In the genomic region with DNA sequence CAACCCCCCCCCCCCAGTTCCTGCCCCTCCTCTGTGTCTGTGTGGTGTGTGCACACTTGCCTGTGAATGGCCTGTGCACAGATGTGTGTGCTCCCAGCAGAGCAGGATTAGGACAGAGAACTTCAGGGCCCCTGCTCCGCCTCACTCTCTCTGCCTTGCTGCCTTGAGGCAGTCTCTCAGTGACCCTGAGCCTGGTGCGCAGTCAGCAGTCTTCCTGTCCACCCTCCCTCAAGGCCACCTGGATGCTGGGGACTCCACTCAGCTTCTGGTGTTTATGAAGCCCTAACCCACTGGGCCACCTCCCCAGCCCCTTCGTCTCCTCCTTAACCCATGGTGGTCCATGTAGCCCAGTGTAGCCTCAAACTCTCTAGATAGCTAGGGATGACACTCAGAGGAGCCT, we compare ENCODE assay signal across 34 mouse cellular contexts. TPM values are rescaled to one million over a fixed set of nuclear protein-coding genes. Genes with fewer than 3 reads are reported as not detected.
A peak's percentile ranks its signal among the peaks of the same experiment; 100 is the strongest.
DNase-seq lines count a peak whose midpoint lies in the region; ATAC-seq lines count a peak whose summit lies in the region.
"Had no signal": no experiment of that assay in that cellular context is flagged by ENCODE, and none has a peak within 500 bp of the region (broad histone marks: within the 10 kb centered on the region; RNA-seq: fewer than 3 reads in every experiment).

No protein-coding gene starts in this region.

- DNase-seq in adrenal gland, adult (ENCODE audit: inconsistent age in 2 of 2, low spot score in 1 of 2) = peak; percentile 56 to 74
- DNase-seq in adrenal gland, adult 18-20 months (ENCODE audit: low spot score in 2 of 2) = no peak
- peak; percentile 51 for DNase-seq in adrenal gland, postnatal 10 days
- DNase-seq in limb, embryonic 11.5 days (ENCODE audit: low spot score) = no peak
- no peak for DNase-seq in spleen, postnatal 10 days (ENCODE audit: low spot score in 2 of 2)
- DNase-seq: cerebellum, adult 18-20 months; cerebellum, postnatal 10 days; kidney, adult 11 months; kidney, postnatal 10 days; layer of hippocampus, postnatal 36 days; left cerebral cortex, postnatal 4 days; liver; lung, adult 2 months; lung, postnatal 10 days; thymus, postnatal 4 days had no signal

- 0 out of 2 replicates have a peak, but pooled peaks have one; percentile 14 for ATAC-seq in kidney, embryonic 14.5 days (ENCODE audit: low FRiP score, low TSS enrichment)
- ATAC-seq in kidney, embryonic 16.5 days (ENCODE audit: low FRiP score, low TSS enrichment) = no peak
- ATAC-seq in limb, embryonic 11.5 days (ENCODE audit: insufficient number of reproducible peaks, low FRiP score, low TSS enrichment, low read depth) = peak; percentile 39; the same call in 1 of the 2 replicates
- ATAC-seq: forebrain, embryonic 15.5 days; midbrain, embryonic 15.5 days had no signal

- H3K36me3 ChIP-seq in kidney, embryonic 14.5 days (ENCODE audit: control insufficient read depth, insufficient read depth, low read length) = no peaks in the 10 kb centered on the region
- no peaks in the 10 kb centered on the region for H3K36me3 ChIP-seq in kidney, embryonic 16.5 days (ENCODE audit: insufficient read depth, low read length)
- no peaks in the 10 kb centered on the region for H3K36me3 ChIP-seq in limb, embryonic 11.5 days (ENCODE audit: control insufficient read depth, insufficient read depth, low read length)
- H3K36me3 ChIP-seq: embryonic facial prominence, embryonic 13.5 days; forebrain, embryonic 10.5 days; forebrain, embryonic 15.5 days; G1E; heart, embryonic 12.5 days; midbrain, embryonic 15.5 days had no signal

- H3K27ac ChIP-seq in kidney, embryonic 14.5 days (ENCODE audit: low read depth, low read length) = no peak overlapping the region
- H3K27ac ChIP-seq in kidney, embryonic 16.5 days (ENCODE audit: low read length) = no peak overlapping the region
- H3K27ac ChIP-seq in limb, embryonic 11.5 days (replicated peaks; ENCODE audit: low read depth, low read length) = no peak overlapping the region
- H3K27ac ChIP-seq: embryonic facial prominence, embryonic 13.5 days; forebrain, embryonic 10.5 days; forebrain, embryonic 15.5 days; hindbrain, embryonic 14.5 days; liver, embryonic 14.5 days; midbrain, embryonic 15.5 days had no signal

- 65% methylated on average over 3 of the region's 3 CpGs for WGBS in kidney, embryonic 14.5 days
- 70% methylated on average over 3 of the region's 3 CpGs for WGBS in kidney, embryonic 16.5 days
- WGBS in limb, embryonic 11.5 days = 71% methylated on average over 3 of the region's 3 CpGs

- no peak overlapping the region for H3K9ac ChIP-seq in kidney, embryonic 14.5 days (ENCODE audit: low read depth, low read length)
- no peak overlapping the region for H3K9ac ChIP-seq in kidney, embryonic 16.5 days (replicated peaks; ENCODE audit: low read length)
- no peak overlapping the region for H3K9ac ChIP-seq in limb, embryonic 11.5 days (ENCODE audit: low read length)
- H3K9ac ChIP-seq: embryonic facial prominence, embryonic 13.5 days; forebrain, embryonic 15.5 days; heart, embryonic 12.5 days; hindbrain, embryonic 14.5 days; liver, embryonic 14.5 days; midbrain, embryonic 15.5 days had no signal

- no peak overlapping the region for H3K4me3 ChIP-seq in kidney, embryonic 14.5 days (ENCODE audit: low read length)
- no peak overlapping the region for H3K4me3 ChIP-seq in kidney, embryonic 16.5 days (ENCODE audit: low read length)
- H3K4me3 ChIP-seq in limb, embryonic 11.5 days (ENCODE audit: low read depth, low read length) = no peak overlapping the region
- H3K4me3 ChIP-seq: embryonic facial prominence, embryonic 13.5 days; forebrain, embryonic 10.5 days; forebrain, embryonic 15.5 days; heart, embryonic 12.5 days; midbrain, embryonic 15.5 days had no signal

- no peak overlapping the region for H3K4me2 ChIP-seq in kidney, embryonic 14.5 days (replicated peaks; ENCODE audit: low read depth, low read length)
- H3K4me2 ChIP-seq in kidney, embryonic 16.5 days (replicated peaks; ENCODE audit: low read depth, low read length) = no peak overlapping the region
- no peak overlapping the region for H3K4me2 ChIP-seq in limb, embryonic 11.5 days (ENCODE audit: low read depth, severe bottlenecking)
- H3K4me2 ChIP-seq: embryonic facial prominence, embryonic 13.5 days; forebrain, embryonic 15.5 days; heart, embryonic 12.5 days; hindbrain, embryonic 14.5 days; midbrain, embryonic 15.5 days had no signal

- no peaks in the 10 kb centered on the region for H3K27me3 ChIP-seq in kidney, embryonic 14.5 days (ENCODE audit: control insufficient read depth, insufficient read depth, low read length)
- no peaks in the 10 kb centered on the region for H3K27me3 ChIP-seq in kidney, embryonic 16.5 days (ENCODE audit: insufficient read depth, low read length)
- H3K27me3 ChIP-seq in limb, embryonic 11.5 days (ENCODE audit: control insufficient read depth, insufficient read depth, low read length) = 0 out of 2 replicates have a peak, but pooled peaks cover 2% of the 10 kb centered on the region
- H3K27me3 ChIP-seq: forebrain, embryonic 15.5 days; midbrain, embryonic 15.5 days had no signal

- 0 out of 2 replicates have a peak, but pooled peaks cover 4% of the 10 kb centered on the region for H3K4me1 ChIP-seq in kidney, embryonic 14.5 days (ENCODE audit: control insufficient read depth, insufficient read depth, low read length)
- peaks cover 2% of the 10 kb centered on the region; the same call in 1 of the 2 replicates for H3K4me1 ChIP-seq in kidney, embryonic 16.5 days (ENCODE audit: insufficient read depth, low read length)
- H3K4me1 ChIP-seq in limb, embryonic 11.5 days (ENCODE audit: control insufficient read depth, insufficient read depth, low read length) = no peaks in the 10 kb centered on the region
- H3K4me1 ChIP-seq: embryonic facial prominence, embryonic 13.5 days; heart, embryonic 12.5 days; midbrain, embryonic 15.5 days had no signal

- no peaks in the 10 kb centered on the region for H3K9me3 ChIP-seq in kidney, embryonic 14.5 days (ENCODE audit: control insufficient read depth, low read length)
- no peaks in the 10 kb centered on the region for H3K9me3 ChIP-seq in kidney, embryonic 16.5 days (ENCODE audit: low read length)
- H3K9me3 ChIP-seq in limb, embryonic 11.5 days (ENCODE audit: control insufficient read depth, low read length) = no peaks in the 10 kb centered on the region
- H3K9me3 ChIP-seq: embryonic facial prominence, embryonic 13.5 days; forebrain, embryonic 10.5 days; forebrain, embryonic 15.5 days; G1E; heart, embryonic 12.5 days; midbrain, embryonic 15.5 days had no signal

RNA-seq across cellular contexts. Expression of a gene that starts 15.3 kb away (rescaled TPM):
- 10 to 100 TPM; 29.7 to 36.1 TPM for total RNA-seq in adrenal gland, adult 18-20 months (2021)
- polyA plus RNA-seq in kidney, embryonic 14.5 days (2014; fragmentation: Nextera tagmentation; extraction: Ambion mirVana) = 31.9 and 39.7 TPM in 2 replicates
- 46.8 and 47.1 TPM in 2 replicates for polyA plus RNA-seq in kidney, embryonic 16.5 days (2015; fragmentation: Nextera tagmentation; extraction: Ambion mirVana)
- total RNA-seq in adrenal gland, postnatal 10 days (2021) = 10 to 100 TPM; 40.1 to 56.3 TPM
- polyA plus RNA-seq in limb, embryonic 11.5 days (2014; fragmentation: Nextera tagmentation; extraction: Ambion mirVana) = 37.4 and 42.7 TPM in 2 replicates

RNA-seq across cellular contexts. Expression of a gene that starts 32.4 kb away (rescaled TPM):
- total RNA-seq in adrenal gland, adult 18-20 months (2021) = 10 to 100 TPM in 1 of 2 experiments, 1 to 10 TPM in 1; 8.2 to 26.2 TPM
- polyA plus RNA-seq in kidney, embryonic 14.5 days (2014; fragmentation: Nextera tagmentation; extraction: Ambion mirVana) = 2.6 and 3.4 TPM in 2 replicates
- polyA plus RNA-seq in kidney, embryonic 16.5 days (2015; fragmentation: Nextera tagmentation; extraction: Ambion mirVana) = 5.4 and 6.0 TPM in 2 replicates
- total RNA-seq in adrenal gland, postnatal 10 days (2021) = 10 to 100 TPM in 1 of 2 experiments, 1 to 10 TPM in 1; 7.6 to 17.9 TPM
- 0.64 and 0.82 TPM in 2 replicates for polyA plus RNA-seq in limb, embryonic 11.5 days (2014; fragmentation: Nextera tagmentation; extraction: Ambion mirVana)
- total RNA-seq: CH12.LX; common myeloid progenitor, adult 5-6 weeks; G1E; gastrocnemius, adult 8-10 months; hematopoietic stem cell, adult 5-6 weeks; layer of hippocampus, postnatal 36 days; left cerebral cortex, postnatal 4 days; neutrophil, adult 5-6 weeks had no signal
- polyA plus RNA-seq: brain, embryonic 14.5 days; G1E; neural tube, embryonic 11.5 days; testis, adult 2 months had no signal

RNA-seq across cellular contexts. Expression of a gene that starts 50.3 kb away (rescaled TPM):
- 10 to 100 TPM; 40.6 to 43.4 TPM for total RNA-seq in adrenal gland, adult 18-20 months (2021)
- polyA plus RNA-seq in kidney, embryonic 14.5 days (2014; fragmentation: Nextera tagmentation; extraction: Ambion mirVana) = 4.6 and 8.3 TPM in 2 replicates
- polyA plus RNA-seq in kidney, embryonic 16.5 days (2015; fragmentation: Nextera tagmentation; extraction: Ambion mirVana) = 14.2 and 14.4 TPM in 2 replicates
- total RNA-seq in adrenal gland, postnatal 10 days (2021) = 10 to 100 TPM; 37.2 to 45.4 TPM
- polyA plus RNA-seq in limb, embryonic 11.5 days (2014; fragmentation: Nextera tagmentation; extraction: Ambion mirVana) = 4.9 and 5.2 TPM in 2 replicates

RNA-seq across cellular contexts. Expression of a gene that starts 59.5 kb away (rescaled TPM):
- 10 to 100 TPM; 10.7 to 11.2 TPM for total RNA-seq in adrenal gland, adult 18-20 months (2021)
- polyA plus RNA-seq in kidney, embryonic 14.5 days (2014; fragmentation: Nextera tagmentation; extraction: Ambion mirVana) = 3.4 and 4.0 TPM in 2 replicates
- polyA plus RNA-seq in kidney, embryonic 16.5 days (2015; fragmentation: Nextera tagmentation; extraction: Ambion mirVana) = 5.4 and 6.0 TPM in 2 replicates
- 1 to 10 TPM; 5.6 to 8.8 TPM for total RNA-seq in adrenal gland, postnatal 10 days (2021)
- 3.5 and 4.8 TPM in 2 replicates for polyA plus RNA-seq in limb, embryonic 11.5 days (2014; fragmentation: Nextera tagmentation; extraction: Ambion mirVana)
- total RNA-seq: CH12.LX; common myeloid progenitor, adult 5-6 weeks; granulocyte monocyte progenitor cell, adult 5-6 weeks; neutrophil, adult 5-6 weeks had no signal

RNA-seq across cellular contexts. Expression of a gene that starts 59.6 kb away (rescaled TPM):
- 100 to 1,000 TPM; 280 to 531 TPM for total RNA-seq in adrenal gland, adult 18-20 months (2021)
- polyA plus RNA-seq in kidney, embryonic 14.5 days (2014; fragmentation: Nextera tagmentation; extraction: Ambion mirVana) = 54.0 and 67.5 TPM in 2 replicates
- polyA plus RNA-seq in kidney, embryonic 16.5 days (2015; fragmentation: Nextera tagmentation; extraction: Ambion mirVana) = 70.3 and 75.4 TPM in 2 replicates
- total RNA-seq in adrenal gland, postnatal 10 days (2021) = 100 to 1,000 TPM; 182 to 187 TPM
- polyA plus RNA-seq in limb, embryonic 11.5 days (2014; fragmentation: Nextera tagmentation; extraction: Ambion mirVana) = 29.7 and 29.9 TPM in 2 replicates

Comparison
In these comparisons a context has a peak if more than half of its experiments do, and no peak if none do; other contexts are left out.
1. DNase-seq: peak in adrenal gland, adult (2 of 2) and adrenal gland, postnatal 10 days (single experiment); none in adrenal gland, adult 18-20 months (0 of 2), limb, embryonic 11.5 days (single experiment) and spleen, postnatal 10 days (0 of 2).